Mouse (Mus musculus) heart, adult 2 months (tissue): ENCODE results near the gene Trim71. TPM values are rescaled to one million over a fixed set of nuclear protein-coding genes. Genes with fewer than 3 reads are reported as not detected.

Experiments used
- DNase-seq, 2 experiments: peaks; one replicate each; pipeline ENCODE4 v3.0.0; 2021
- H3K27ac ChIP-seq: fragments of 200-600 bp; 2 replicates; pipeline ENCODE4 v1.8.1; 2022
- H3K27me3 ChIP-seq: fragments of 200-500 bp; 2 replicates; pipeline ENCODE4 v1.6.1; 2012; ENCODE audit warnings: mild to moderate bottlenecking, low read length, inconsistent platforms, mixed read lengths; ENCODE audit not compliant: control insufficient read depth, insufficient read depth
- H3K36me3 ChIP-seq: fragments of 200-500 bp; 2 replicates; pipeline ENCODE4 v1.6.1; 2012; ENCODE audit warnings: low read length, inconsistent platforms; ENCODE audit not compliant: control insufficient read depth, insufficient read depth
- H3K4me1 ChIP-seq: fragments of 200-500 bp; 2 replicates; pipeline ENCODE4 v1.6.1; 2011; ENCODE audit warnings: low read length; ENCODE audit not compliant: control insufficient read depth, insufficient read depth
- H3K4me3 ChIP-seq: fragments of 200-600 bp; 2 replicates; pipeline ENCODE4 v1.8.1; 2022
- H3K79me2 ChIP-seq: fragments of 200-500 bp; replicated peaks from 2 replicates; pipeline ENCODE4 v1.6.1; 2012; ENCODE audit warnings: mild to moderate bottlenecking, inconsistent platforms, low read length, moderate library complexity, mixed read lengths; ENCODE audit not compliant: control insufficient read depth, insufficient read depth
- H3K9ac ChIP-seq: fragments of 200-500 bp; 2 replicates; pipeline ENCODE4 v1.6.1; 2012; ENCODE audit warnings: low read depth, mild to moderate bottlenecking, control low read depth, inconsistent platforms, low read length, mixed read lengths
- CTCF ChIP-seq: fragments of 200-600 bp; IDR thresholded peaks from 2 replicates; pipeline ENCODE4 v1.8.1; 2022; ENCODE audit warnings: antibody characterized with exemption, mild to moderate bottlenecking, moderate library complexity
- EP300 ChIP-seq: fragments of 200-500 bp; IDR thresholded peaks from 2 replicates; pipeline ENCODE4 v1.6.1; 2011; ENCODE audit warnings: low read depth, low read length, control low read depth; ENCODE audit not compliant: insufficient read depth
- POLR2A ChIP-seq: fragments of 200-500 bp; IDR thresholded peaks from 2 replicates; pipeline ENCODE4 v1.6.1; 2011; ENCODE audit warnings: mild to moderate bottlenecking, low read depth, low read length, control low read depth; ENCODE audit not compliant: insufficient read depth
- WGBS: fragments of 180-500 bp; shearing (Covaris S2); methylation state at CpG from one replicate; pipeline ENCODE4 v1.1.7; 2018; 5-methylcytosine and 5-hydroxymethylcytosine counted together
- intact Hi-C: fragments of 180-260 bp; cut with DNase I; formaldehyde crosslinking; loops from one replicate; pipeline ENCODE4 v1.15.1; 2025
- long read RNA-seq: library from polyadenylated mRNA; stranded (forward); transcript quantifications from one replicate; pipeline ENCODE4 v2.0.0, GENCODE M21; 2021
- polyA plus RNA-seq: library from polyadenylated mRNA; depleted of rRNA; stranded (reverse); fragments of >200 nt; gene quantifications from 2 replicates; pipeline ENCODE4 v1.2.3, GENCODE M21; 2012; rRNA removed
- total RNA-seq, 2 experiments: library from RNA; stranded (reverse); gene quantifications; 2 replicates each; pipeline ENCODE4 v1.2.3; 2021

The Trim71 gene
- not detected for total RNA-seq
- polyA plus RNA-seq, result not detected in 2 replicates
- long read RNA-seq, result 0 reads

- intact Hi-C loops, result no loop called here
- peaks cover 26% of the 10 kb centered on the region for H3K27me3 ChIP-seq
- H3K9ac ChIP-seq, result no peak within 1 kb of the TSS
- TF ChIP-seq POLR2A, result no peak
- no peak for TF ChIP-seq EP300
- TF ChIP-seq CTCF, result no peak
- no peaks in the 10 kb centered on the region for H3K79me2 ChIP-seq
- under 1% methylated on average over 90 of the region's 91 CpGs for WGBS
- H3K4me3 ChIP-seq, result peak within 1 kb of the TSS; percentile 34
- DNase-seq, result no peak
- no peak within 1 kb of the TSS for H3K27ac ChIP-seq
- no peaks in the 10 kb centered on the region for H3K4me1 ChIP-seq
- no peaks in the 10 kb centered on the region for H3K36me3 ChIP-seq
These were observed at the start of gene Trim71 for GRCm38 (mm10) chr9:114563761-114564606. TSS of gene Trim71 (minus strand) at chr9:114564369.

DNA sequence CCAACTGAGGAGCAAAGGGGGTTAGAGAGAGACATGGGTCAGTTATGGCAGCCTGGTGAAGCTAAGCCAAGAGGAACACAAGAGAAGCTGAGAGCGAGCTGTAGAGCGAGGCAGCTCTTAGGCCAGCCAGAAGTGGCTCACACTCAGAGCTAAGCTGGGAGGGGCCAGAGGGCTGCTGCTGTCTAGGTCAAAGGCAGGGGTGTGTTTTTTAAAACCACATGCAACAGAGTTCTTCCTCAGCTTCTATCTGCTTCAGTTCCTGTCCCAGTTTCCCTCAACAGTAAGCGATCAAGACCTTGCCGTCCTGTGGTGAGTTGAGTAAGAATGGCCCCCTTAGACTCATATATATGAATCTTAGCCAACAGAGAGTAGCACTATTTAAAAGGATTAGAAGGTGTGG, 48.9 kb upstream of the Trim71 start:
- 91% methylated on average over 4 of the region's 4 CpGs for WGBS
- no peak overlapping the region for H3K4me3 ChIP-seq
- no peaks in the 10 kb centered on the region for H3K4me1 ChIP-seq
- no peak for DNase-seq
- no peak overlapping the region for H3K27ac ChIP-seq
- no peak overlapping the region for H3K9ac ChIP-seq
- no peaks in the 10 kb centered on the region for H3K36me3 ChIP-seq
- no peak for TF ChIP-seq CTCF
- TF ChIP-seq EP300, result no peak
- no peak for TF ChIP-seq POLR2A
- H3K79me2 ChIP-seq, result no peaks in the 10 kb centered on the region
- intact Hi-C loops, result no loop called here
- no peaks in the 10 kb centered on the region for H3K27me3 ChIP-seq

- Histone ChIP-seq H3K36me3 (no peaks in the 10 kb centered on the region), H3K79me2 (no peaks in the 10 kb centered on the region), H3K9ac (no peak overlapping the region), H3K27ac (no peak overlapping the region), H3K27me3 (no peaks in the 10 kb centered on the region), H3K4me3 (no peak overlapping the region), H3K4me1 (no peaks in the 10 kb centered on the region)
- 85% methylated on average over 4 of the region's 4 CpGs for WGBS
- intact Hi-C loops, result no loop called here
- no peak for TF ChIP-seq CTCF
- no peak for DNase-seq
These were observed 48.4 kb upstream of the Trim71 start for GRCm38 (mm10) chr9:114612566-114612965.

DNA sequence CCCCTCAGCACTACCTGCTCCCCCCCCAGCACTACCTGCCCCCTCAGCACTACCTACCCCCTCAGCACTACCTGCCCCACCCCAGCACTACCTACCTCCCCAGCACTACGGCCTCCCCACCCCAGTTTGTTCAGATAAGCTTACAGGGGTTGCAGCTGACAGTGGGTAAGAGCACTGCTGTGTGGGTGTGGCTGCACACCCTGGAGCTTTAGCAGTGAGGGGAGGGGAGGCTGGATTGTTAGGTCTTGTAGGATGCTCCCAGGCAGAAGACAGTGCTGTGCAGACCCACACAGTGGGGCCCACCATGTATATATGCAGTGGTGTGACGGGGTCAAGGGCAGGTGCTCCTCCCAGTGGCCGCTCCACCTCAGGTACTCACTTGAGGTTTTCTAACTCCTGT, 46.1 kb upstream of the Trim71 start:
- 98% methylated on average over 3 of the region's 3 CpGs for WGBS
- intact Hi-C loops, result no loop called here

DNA sequence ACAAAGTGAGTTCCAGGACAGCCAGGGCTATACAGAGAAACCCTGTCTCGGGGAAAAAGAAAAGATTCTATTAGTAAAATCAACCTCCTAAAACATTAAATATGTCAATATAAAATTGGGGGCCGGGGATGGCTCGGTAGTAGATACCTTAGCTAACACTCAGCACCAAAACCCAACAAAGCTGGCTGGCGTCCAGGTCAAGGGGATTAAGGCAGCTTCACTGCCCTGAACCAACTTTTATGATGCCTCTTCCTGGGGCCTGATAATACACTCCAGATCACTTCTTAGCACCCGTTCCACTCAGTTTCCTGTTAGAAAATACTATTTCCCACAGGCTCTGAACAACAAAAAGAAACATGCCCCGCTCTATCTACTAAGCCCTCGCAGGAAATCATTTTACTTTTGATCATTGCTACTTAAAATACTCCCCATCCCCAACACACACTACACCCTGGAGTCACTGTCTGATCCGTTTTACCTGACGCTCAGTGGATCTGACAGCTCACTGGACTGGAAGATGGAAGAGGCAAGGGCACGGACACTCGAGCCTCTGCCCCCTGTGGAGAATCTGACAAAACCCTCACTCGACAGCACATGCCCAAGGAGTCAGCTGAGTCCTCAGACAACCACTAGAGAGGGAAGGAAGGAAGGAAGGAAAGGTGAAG, 39.8 kb upstream of the Trim71 start:
- no peaks in the 10 kb centered on the region for H3K27me3 ChIP-seq
- no peak overlapping the region for H3K27ac ChIP-seq
- H3K9ac ChIP-seq, result no peak overlapping the region
- H3K4me1 ChIP-seq, result no peaks in the 10 kb centered on the region; the same call in 1 of the 2 replicates
- no peak for DNase-seq
- TF ChIP-seq POLR2A, result no peak
- TF ChIP-seq EP300, result no peak
- TF ChIP-seq CTCF, result no peak
- no peaks in the 10 kb centered on the region for H3K36me3 ChIP-seq
- H3K79me2 ChIP-seq, result no peaks in the 10 kb centered on the region
- WGBS, result 64% methylated on average over 12 of the region's 12 CpGs
- H3K4me3 ChIP-seq, result no peak overlapping the region
- intact Hi-C loops, result no loop called here

More for the DNA sequence above, 46.1 kb upstream of the Trim71 start:
- Histone ChIP-seq H3K9ac (no peak overlapping the region), H3K36me3 (no peaks in the 10 kb centered on the region), H3K79me2 (no peaks in the 10 kb centered on the region), H3K4me1 (no peaks in the 10 kb centered on the region; the same call in 1 of the 2 replicates), H3K4me3 (no peak overlapping the region), H3K27ac (no peak overlapping the region), H3K27me3 (no peaks in the 10 kb centered on the region)
- DNase-seq, result no peak
- TF ChIP-seq EP300 (no peak), CTCF (no peak), POLR2A (no peak)

DNA sequence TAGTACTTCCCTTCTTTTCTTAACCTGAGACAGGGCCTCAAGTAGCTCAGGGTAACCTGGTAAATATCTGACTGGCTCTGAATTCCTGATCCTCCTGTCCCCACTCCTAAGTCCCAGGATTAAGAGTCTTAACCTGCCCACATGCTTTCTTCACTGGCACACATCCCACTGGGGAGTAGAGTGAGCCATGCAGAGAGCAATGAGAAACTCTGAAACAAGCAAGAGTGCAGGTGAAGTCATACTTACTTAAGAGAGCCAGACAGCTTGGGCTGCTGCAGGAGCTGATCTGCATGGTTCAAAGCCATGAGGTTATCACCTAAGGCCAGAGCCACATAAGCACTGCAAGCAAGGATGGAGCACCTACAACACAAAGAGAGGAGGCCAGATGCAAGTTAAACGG, 36.9 kb upstream of the Trim71 start:
- H3K9ac ChIP-seq, result no peak overlapping the region
- no peak overlapping the region for H3K27ac ChIP-seq
- no peaks in the 10 kb centered on the region for H3K36me3 ChIP-seq
- no peak overlapping the region for H3K4me3 ChIP-seq
- intact Hi-C loops, result no loop called here
- 66% methylated on average over 1 of the region's 1 CpGs for WGBS
- H3K4me1 ChIP-seq, result no peaks in the 10 kb centered on the region; the same call in 1 of the 2 replicates
- no peak for DNase-seq
- no peaks in the 10 kb centered on the region for H3K27me3 ChIP-seq
- TF ChIP-seq CTCF (no peak), POLR2A (no peak), EP300 (no peak)
- no peaks in the 10 kb centered on the region for H3K79me2 ChIP-seq
